Mouse (Mus musculus) midbrain, embryonic 10.5 days (tissue): ENCODE data around the gene Cysrt1. TPM values are rescaled to one million over a fixed set of nuclear protein-coding genes. Genes with fewer than 3 reads are reported as not detected.
A peak's percentile ranks its signal among the peaks of the same experiment; 100 is the strongest.

Experiments used
- DNase-seq: peaks from one replicate; pipeline ENCODE4 v3.0.0-alpha.2; 2017; ENCODE audit warnings: low spot score
- H3K27ac ChIP-seq: fragments of 300-500 bp; sonication (generic); replicated peaks from 2 replicates; pipeline ENCODE4 v1.5.1; 2016; ENCODE audit warnings: mild to moderate bottlenecking
- H3K27me3 ChIP-seq: fragments of 300-500 bp; sonication (generic); 2 replicates; pipeline ENCODE4 v1.6.1; 2016; ENCODE audit warnings: low read depth, mild to moderate bottlenecking; ENCODE audit not compliant: poor library complexity, severe bottlenecking
- H3K36me3 ChIP-seq: fragments of 300-500 bp; sonication (generic); 2 replicates; pipeline ENCODE4 v1.6.1; 2016; ENCODE audit warnings: mild to moderate bottlenecking, moderate library complexity
- H3K4me1 ChIP-seq: fragments of 300-500 bp; sonication (generic); 2 replicates; pipeline ENCODE4 v1.6.1; 2016
- H3K4me3 ChIP-seq: fragments of 300-500 bp; sonication (generic); 2 replicates; pipeline ENCODE4 v1.5.1; 2016; ENCODE audit warnings: mild to moderate bottlenecking, moderate library complexity
- H3K9me3 ChIP-seq: fragments of 300-500 bp; sonication (generic); replicated peaks from 2 replicates; pipeline ENCODE4 v1.6.1; 2016; ENCODE audit warnings: mild to moderate bottlenecking
- WGBS: fragments of 180-500 bp; shearing (Covaris S2); methylation state at CpG from one replicate; pipeline ENCODE4 v1.1.7; 2016; 5-methylcytosine and 5-hydroxymethylcytosine counted together
- polyA plus RNA-seq: library from polyadenylated mRNA; unstranded; fragments of >200 nt; fragmentation: Nextera tagmentation; extraction: Ambion mirVana; gene quantifications from 2 replicates; pipeline ENCODE4 v1.2.1, GENCODE M21; 2016

The Cysrt1 gene
- polyA plus RNA-seq, 1 experiment from 2014 or later, result 0.22 TPM

- Histone ChIP-seq H3K9me3 (no peaks in the 10 kb centered on the region), H3K36me3 (peaks cover 15% of the 10 kb centered on the region), H3K4me1 (peaks cover 29% of the 10 kb centered on the region), H3K27me3 (peaks cover 22% of the 10 kb centered on the region), H3K4me3 (no peak overlapping the region), H3K27ac (no peak overlapping the region)
- WGBS, result 68% methylated on average over 23 of the region's 23 CpGs
- no peak for DNase-seq
These were observed 28.9 kb downstream of the Cysrt1 start for GRCm38 (mm10) chr2:25213266-25213865.

GRCm38 (mm10) chr2:25211121-25211670, 31.1 kb downstream of the Cysrt1 start, which contains the start of gene Nelfb:
Gene Nelfb (minus strand): TSS chr2:25211489.
- DNase-seq, result peak; percentile 94
- WGBS, result under 1% methylated on average over 44 of the region's 44 CpGs
- Histone ChIP-seq H3K4me1 (peaks cover 28% of the 10 kb centered on the region), H3K27ac (peak within 1 kb of the TSS; percentile 97), H3K4me3 (peak within 1 kb of the TSS; percentile 81), H3K27me3 (peaks cover 22% of the 10 kb centered on the region), H3K36me3 (peaks cover 36% of the 10 kb centered on the region), H3K9me3 (no peaks in the 10 kb centered on the region)

- under 1% methylated on average over 24 of the region's 24 CpGs for WGBS
- peaks cover 28% of the 10 kb centered on the region for H3K4me1 ChIP-seq
- peaks cover 41% of the 10 kb centered on the region for H3K36me3 ChIP-seq
- H3K27ac ChIP-seq, result peak overlapping the region; percentile 97
- peak overlapping the region; percentile 81 for H3K4me3 ChIP-seq
- H3K9me3 ChIP-seq, result no peaks in the 10 kb centered on the region
- DNase-seq, result no peak
- peaks cover 22% of the 10 kb centered on the region for H3K27me3 ChIP-seq
These were observed 31.6 kb downstream of the Cysrt1 start for GRCm38 (mm10) chr2:25210686-25211085.

- no peaks in the 10 kb centered on the region for H3K9me3 ChIP-seq
These were observed 34.7 kb downstream of the Cysrt1 start for GRCm38 (mm10) chr2:25207593-25207992.

GRCm38 (mm10) chr2:25203631-25204214, 38.5 kb downstream of the Cysrt1 start:
- WGBS, result 72% methylated on average over 4 of the region's 4 CpGs
- DNase-seq, result no peak
- H3K27me3 ChIP-seq, result no peaks in the 10 kb centered on the region
- peaks cover 99% of the 10 kb centered on the region for H3K36me3 ChIP-seq
- H3K4me1 ChIP-seq, result 0 out of 2 replicates have a peak, but pooled peaks cover 1% of the 10 kb centered on the region
- H3K9me3 ChIP-seq, result no peaks in the 10 kb centered on the region
- H3K4me3 ChIP-seq, result no peak overlapping the region
- no peak overlapping the region for H3K27ac ChIP-seq

More at GRCm38 (mm10) chr2:25207593-25207992, 34.7 kb downstream of the Cysrt1 start:
- peaks cover 28% of the 10 kb centered on the region for H3K4me1 ChIP-seq
- H3K4me3 ChIP-seq, result no peak overlapping the region
- DNase-seq, result no peak
- H3K27me3 ChIP-seq, result peaks cover 5% of the 10 kb centered on the region
- H3K36me3 ChIP-seq, result peaks cover 72% of the 10 kb centered on the region
- no peak overlapping the region for H3K27ac ChIP-seq
- 86% methylated on average over 1 of the region's 1 CpGs for WGBS

- 92% methylated on average over 2 of the region's 2 CpGs for WGBS
These were observed 41.6 kb downstream of the Cysrt1 start for GRCm38 (mm10) chr2:25200631-25201030.

GRCm38 (mm10) chr2:25197946-25198345, 44.3 kb downstream of the Cysrt1 start:
- no peaks in the 10 kb centered on the region for H3K9me3 ChIP-seq
- H3K4me3 ChIP-seq, result no peak overlapping the region
- no peak for DNase-seq
- no peak overlapping the region for H3K27ac ChIP-seq
- peaks cover 33% of the 10 kb centered on the region for H3K4me1 ChIP-seq
- H3K27me3 ChIP-seq, result peaks cover 51% of the 10 kb centered on the region
- H3K36me3 ChIP-seq, result peaks cover 50% of the 10 kb centered on the region

More at GRCm38 (mm10) chr2:25200631-25201030, 41.6 kb downstream of the Cysrt1 start:
- Histone ChIP-seq H3K27ac (no peak overlapping the region), H3K27me3 (peaks cover 27% of the 10 kb centered on the region), H3K4me3 (no peak overlapping the region), H3K9me3 (no peaks in the 10 kb centered on the region), H3K4me1 (peaks cover 16% of the 10 kb centered on the region), H3K36me3 (peaks cover 77% of the 10 kb centered on the region)
- DNase-seq, result no peak

- Histone ChIP-seq H3K4me3 (no peak overlapping the region), H3K4me1 (peaks cover 34% of the 10 kb centered on the region), H3K36me3 (peaks cover 43% of the 10 kb centered on the region), H3K9me3 (no peaks in the 10 kb centered on the region), H3K27ac (no peak overlapping the region), H3K27me3 (peaks cover 51% of the 10 kb centered on the region)
- no peak for DNase-seq
- WGBS, result 21% methylated on average over 2 of the region's 2 CpGs
These were observed 45.1 kb downstream of the Cysrt1 start for GRCm38 (mm10) chr2:25197191-25197590.

GRCm38 (mm10) chr2:25196172-25196954, 45.9 kb downstream of the Cysrt1 start, which contains the start of gene Tor4a:
Gene Tor4a (minus strand): TSS chr2:25196886.
- H3K4me3 ChIP-seq, result peak within 1 kb of the TSS; percentile 39
- H3K27me3 ChIP-seq, result peaks cover 51% of the 10 kb centered on the region
- H3K9me3 ChIP-seq, result no peaks in the 10 kb centered on the region
- no peak within 1 kb of the TSS; the same call in 1 of the 2 replicates for H3K27ac ChIP-seq
- 14% methylated on average over 8 of the region's 8 CpGs for WGBS
- peaks cover 34% of the 10 kb centered on the region for H3K36me3 ChIP-seq
- no peak for DNase-seq
- H3K4me1 ChIP-seq, result peaks cover 34% of the 10 kb centered on the region

- H3K27me3 ChIP-seq, result peaks cover 51% of the 10 kb centered on the region
- WGBS, result 22% methylated on average over 55 of the region's 55 CpGs
- H3K4me3 ChIP-seq, result peak overlapping the region; percentile 39
- H3K36me3 ChIP-seq, result peaks cover 26% of the 10 kb centered on the region
- no peak for DNase-seq
- H3K9me3 ChIP-seq, result no peaks in the 10 kb centered on the region
- peaks cover 34% of the 10 kb centered on the region for H3K4me1 ChIP-seq
- H3K27ac ChIP-seq, result peak overlapping the region; percentile 11; the same call in 1 of the 2 replicates
These were observed 46.8 kb downstream of the Cysrt1 start for GRCm38 (mm10) chr2:25195211-25196156.

GRCm38 (mm10) chr2:25194486-25195171, 47.6 kb downstream of the Cysrt1 start:
- 82% methylated on average over 17 of the region's 17 CpGs for WGBS
- Histone ChIP-seq H3K9me3 (no peaks in the 10 kb centered on the region), H3K27me3 (peaks cover 51% of the 10 kb centered on the region), H3K4me3 (peak overlapping the region; percentile 39; the same call in 1 of the 2 replicates), H3K36me3 (peaks cover 17% of the 10 kb centered on the region), H3K27ac (0 out of 2 replicates have a peak overlapping the region, but pooled peaks have one; percentile 11), H3K4me1 (peaks cover 34% of the 10 kb centered on the region)
- no peak for DNase-seq
